20 mouse cellular contexts compared by ENCODE assay signal in the genomic region with DNA sequence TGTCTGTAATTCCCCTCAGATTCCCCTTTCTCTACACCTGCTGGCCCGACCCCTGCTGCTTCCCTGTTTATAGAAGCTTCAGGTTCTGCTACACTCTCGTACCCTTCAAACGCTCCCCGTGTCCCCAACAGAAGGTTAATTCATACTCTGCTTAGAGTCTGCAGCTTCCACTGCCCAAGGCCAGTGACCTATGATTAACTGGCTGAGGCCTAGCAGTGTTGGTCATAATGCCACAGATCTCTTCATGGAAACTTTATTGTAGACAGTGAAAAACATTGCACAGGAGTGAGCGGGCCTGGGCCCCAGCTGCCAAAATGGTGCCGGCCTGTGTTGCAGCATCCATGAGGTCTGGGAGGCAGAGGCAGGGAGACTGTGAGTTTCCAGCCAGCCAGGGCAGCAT.
DNase-seq lines count a peak whose midpoint lies in the region; ATAC-seq lines count a peak whose summit lies in the region.
"Had no signal": no experiment of that assay in that cellular context is flagged by ENCODE, and none has a peak within 500 bp of the region (broad histone marks: within the 10 kb centered on the region; RNA-seq: fewer than 3 reads in every experiment).

No protein-coding gene starts in this region.

- DNase-seq in adrenal gland, adult 8-10 months = peak; percentile 22
- DNase-seq in adrenal gland, adult 18-20 months (ENCODE audit: low spot score in 2 of 2) = no peak
- DNase-seq in midbrain, embryonic 11.5 days (ENCODE audit: low spot score, missing footprints) = no peak
- DNase-seq in lung, postnatal 10 days = no peak
- DNase-seq: cerebellum, adult 11-12 months; cerebellum, postnatal 36 days; heart, postnatal 4 days; kidney, adult 11 months; kidney, postnatal 14 days; left cerebral cortex, postnatal 4 days; liver, embryonic 13.5 days had no signal

- H3K27ac ChIP-seq in midbrain, embryonic 12.5 days (replicated peaks) = peak overlapping the region; percentile 35
- H3K27ac ChIP-seq in midbrain, embryonic 11.5 days (ENCODE audit: low read depth, low read length) = no peak overlapping the region
- H3K27ac ChIP-seq in hindbrain, embryonic 16.5 days (ENCODE audit: low read depth, low read length) = peak overlapping the region; percentile 40
- H3K27ac ChIP-seq in neural tube, embryonic 15.5 days (replicated peaks) = peak overlapping the region; percentile 33; the same call in 1 of the 2 replicates
- H3K27ac ChIP-seq: liver, embryonic 13.5 days; lung, embryonic 15.5 days; stomach, embryonic 15.5 days had no signal

- H3K27me3 ChIP-seq in midbrain, embryonic 12.5 days = no peaks in the 10 kb centered on the region
- H3K27me3 ChIP-seq in midbrain, embryonic 11.5 days (ENCODE audit: control insufficient read depth, insufficient read depth, low read length) = no peaks in the 10 kb centered on the region
- no peaks in the 10 kb centered on the region for H3K27me3 ChIP-seq in hindbrain, embryonic 16.5 days (replicated peaks; ENCODE audit: control insufficient read depth, insufficient read depth, low read length)
- no peaks in the 10 kb centered on the region for H3K27me3 ChIP-seq in neural tube, embryonic 15.5 days (replicated peaks)
- H3K27me3 ChIP-seq: CH12.LX; lung, embryonic 15.5 days; stomach, embryonic 15.5 days had no signal

- ATAC-seq in midbrain, embryonic 12.5 days (ENCODE audit: low FRiP score, low read depth) = no peak
- ATAC-seq in midbrain, embryonic 11.5 days (ENCODE audit: low FRiP score) = no peak
- ATAC-seq in hindbrain, embryonic 16.5 days = no peak
- ATAC-seq in neural tube, embryonic 15.5 days (ENCODE audit: low FRiP score) = no peak
- no peak for ATAC-seq in monocyte, adult 5-6 weeks (replicated peaks; ENCODE audit: insufficient number of reproducible peaks, low FRiP score, low TSS enrichment, poor library complexity, severe bottlenecking)

- 61% methylated on average over 6 of the region's 6 CpGs for WGBS in midbrain, embryonic 12.5 days
- 71% methylated on average over 6 of the region's 6 CpGs for WGBS in midbrain, embryonic 11.5 days
- WGBS in hindbrain, embryonic 16.5 days = 51% methylated on average over 6 of the region's 6 CpGs
- WGBS in neural tube, embryonic 15.5 days = 63% methylated on average over 6 of the region's 6 CpGs

- H3K9ac ChIP-seq in midbrain, embryonic 12.5 days (replicated peaks) = no peak overlapping the region
- no peak overlapping the region for H3K9ac ChIP-seq in midbrain, embryonic 11.5 days (ENCODE audit: low read length)
- H3K9ac ChIP-seq in hindbrain, embryonic 16.5 days (ENCODE audit: low read depth, low read length) = no peak overlapping the region
- H3K9ac ChIP-seq in neural tube, embryonic 15.5 days (replicated peaks) = 0 out of 2 replicates have a peak overlapping the region, but pooled peaks have one; percentile 1
- H3K9ac ChIP-seq: liver, embryonic 13.5 days; lung, embryonic 15.5 days; stomach, embryonic 15.5 days had no signal

- no peaks in the 10 kb centered on the region for H3K36me3 ChIP-seq in midbrain, embryonic 12.5 days
- H3K36me3 ChIP-seq in midbrain, embryonic 11.5 days (ENCODE audit: control insufficient read depth, insufficient read depth, low read length) = no peaks in the 10 kb centered on the region
- H3K36me3 ChIP-seq in hindbrain, embryonic 16.5 days (ENCODE audit: control insufficient read depth, insufficient read depth, low read length) = no peaks in the 10 kb centered on the region
- no peaks in the 10 kb centered on the region for H3K36me3 ChIP-seq in neural tube, embryonic 15.5 days
- H3K36me3 ChIP-seq: liver, embryonic 13.5 days; lung, embryonic 15.5 days; stomach, embryonic 15.5 days had no signal

- H3K4me3 ChIP-seq in midbrain, embryonic 12.5 days = no peak overlapping the region
- no peak overlapping the region for H3K4me3 ChIP-seq in midbrain, embryonic 11.5 days (ENCODE audit: low read depth, low read length)
- H3K4me3 ChIP-seq in hindbrain, embryonic 16.5 days (ENCODE audit: low read length) = no peak overlapping the region
- H3K4me3 ChIP-seq in neural tube, embryonic 15.5 days (replicated peaks) = no peak overlapping the region
- H3K4me3 ChIP-seq: erythroblast, embryonic 14.5 days; liver, embryonic 13.5 days; lung, embryonic 15.5 days; stomach, embryonic 15.5 days had no signal

- H3K9me3 ChIP-seq in midbrain, embryonic 12.5 days = no peaks in the 10 kb centered on the region
- H3K9me3 ChIP-seq in midbrain, embryonic 11.5 days (ENCODE audit: control insufficient read depth, low read length) = no peaks in the 10 kb centered on the region
- no peaks in the 10 kb centered on the region for H3K9me3 ChIP-seq in hindbrain, embryonic 16.5 days (ENCODE audit: control insufficient read depth, low read length)
- H3K9me3 ChIP-seq in neural tube, embryonic 15.5 days (replicated peaks) = no peaks in the 10 kb centered on the region
- H3K9me3 ChIP-seq: liver, embryonic 13.5 days; lung, embryonic 15.5 days; megakaryocyte, embryonic 14.5 days; stomach, embryonic 15.5 days had no signal

- peaks cover 52% of the 10 kb centered on the region for H3K4me1 ChIP-seq in midbrain, embryonic 12.5 days
- H3K4me1 ChIP-seq in midbrain, embryonic 11.5 days (ENCODE audit: control insufficient read depth, insufficient read depth, low read length) = peaks cover 32% of the 10 kb centered on the region
- H3K4me1 ChIP-seq in hindbrain, embryonic 16.5 days (ENCODE audit: control insufficient read depth, insufficient read depth, low read depth, low read length) = peaks cover 28% of the 10 kb centered on the region
- H3K4me1 ChIP-seq in neural tube, embryonic 15.5 days = peaks cover 31% of the 10 kb centered on the region
- H3K4me1 ChIP-seq: liver, embryonic 13.5 days; lung, embryonic 15.5 days; megakaryocyte, embryonic 14.5 days; stomach, embryonic 15.5 days had no signal

- no peak overlapping the region for H3K4me2 ChIP-seq in midbrain, embryonic 12.5 days (replicated peaks)
- H3K4me2 ChIP-seq in midbrain, embryonic 11.5 days = no peak overlapping the region
- H3K4me2 ChIP-seq in hindbrain, embryonic 16.5 days (ENCODE audit: low read length) = no peak overlapping the region
- no peak overlapping the region for H3K4me2 ChIP-seq in neural tube, embryonic 15.5 days
- H3K4me2 ChIP-seq: liver, embryonic 13.5 days; lung, embryonic 15.5 days; stomach, embryonic 15.5 days had no signal
